Mouse (Mus musculus) midbrain, embryonic 11.5 days (tissue): ENCODE measurements at regions not wholly inside any gene's neighbourhood (a gene's known extent, or its start where the extent isn't known, plus 50 kb on each side); places are given as distances from the start of the nearest gene placed in this dataset.

Source experiments
- ATAC-seq: fragments of 200-750 bp; cut with Nextera tagmentation; 2 replicates; pipeline ENCODE4 v1.8.0; 2017; ENCODE audit warnings: moderate TSS enrichment, moderate library complexity; ENCODE audit not compliant: low FRiP score
- DNase-seq: peaks from one replicate; pipeline ENCODE4 v3.0.0; 2015; ENCODE audit warnings: low spot score; ENCODE audit errors: missing footprints
- H3K27ac ChIP-seq: fragments of 300-500 bp; sonication (generic); 2 replicates; pipeline ENCODE4 v1.5.1; 2014; ENCODE audit warnings: low read depth, low read length
- H3K27me3 ChIP-seq: fragments of 300-500 bp; sonication (generic); 2 replicates; pipeline ENCODE4 v1.6.1; 2014; ENCODE audit warnings: mild to moderate bottlenecking, low read length, moderate library complexity, mixed read lengths; ENCODE audit not compliant: control insufficient read depth, insufficient read depth
- H3K36me3 ChIP-seq: fragments of 300-500 bp; sonication (generic); 2 replicates; pipeline ENCODE4 v1.6.1; 2014; ENCODE audit warnings: mild to moderate bottlenecking, low read length, moderate library complexity, mixed read lengths; ENCODE audit not compliant: control insufficient read depth, insufficient read depth
- H3K4me1 ChIP-seq: fragments of 300-500 bp; sonication (generic); 2 replicates; pipeline ENCODE4 v1.6.1; 2014; ENCODE audit warnings: low read length; ENCODE audit not compliant: control insufficient read depth, insufficient read depth
- H3K4me2 ChIP-seq: fragments of 300-500 bp; sonication (generic); 2 replicates; pipeline ENCODE4 v1.6.1; 2014; ENCODE audit warnings: mild to moderate bottlenecking, moderate library complexity
- H3K4me3 ChIP-seq: fragments of 300-500 bp; sonication (generic); 2 replicates; pipeline ENCODE4 v1.5.1; 2014; ENCODE audit warnings: low read depth, low read length
- H3K9ac ChIP-seq: fragments of 300-500 bp; sonication (generic); 2 replicates; pipeline ENCODE4 v1.6.1; 2014; ENCODE audit warnings: low read length
- H3K9me3 ChIP-seq: fragments of 300-500 bp; sonication (generic); 2 replicates; pipeline ENCODE4 v1.6.1; 2016; ENCODE audit warnings: low read length; ENCODE audit not compliant: control insufficient read depth
- whole genome bisulfite sequencing: fragments of 180-500 bp; shearing (Covaris S2); extraction: QIAGEN DNeasy Blood & Tissue Kit; methylation state at CpG from one replicate; pipeline ENCODE4 v1.1.7; 2014; 5-methylcytosine and 5-hydroxymethylcytosine counted together

GRCm38 (mm10) chr10:68872102-68872501 lies 148.7 kb downstream of the Tmem26 start:
- WGBS, result 89% methylated on average over 4 of the region's 4 CpGs
- H3K36me3 ChIP-seq, result no peaks in the 10 kb centered on the region

GRCm38 (mm10) chr10:68875641-68876040 lies 152.2 kb downstream of the Tmem26 start:
- Histone ChIP-seq H3K9me3 (no peaks in the 10 kb centered on the region), H3K27me3 (no peaks in the 10 kb centered on the region), H3K9ac (no peak overlapping the region), H3K27ac (no peak overlapping the region), H3K36me3 (no peaks in the 10 kb centered on the region), H3K4me1 (no peaks in the 10 kb centered on the region), H3K4me3 (no peak overlapping the region), H3K4me2 (no peak overlapping the region)
- WGBS, result 92% methylated on average over 5 of the region's 5 CpGs
- DNase-seq (peak; percentile 44), ATAC-seq (no peak)

More at GRCm38 (mm10) chr10:68872102-68872501, 148.7 kb downstream of the Tmem26 start:
- Histone ChIP-seq H3K9ac (no peak overlapping the region), H3K9me3 (no peaks in the 10 kb centered on the region), H3K4me3 (no peak overlapping the region), H3K27me3 (no peaks in the 10 kb centered on the region), H3K4me2 (no peak overlapping the region), H3K27ac (no peak overlapping the region), H3K4me1 (no peaks in the 10 kb centered on the region)
- ATAC-seq, result no peak
- DNase-seq, result peak; percentile 6

- WGBS, result 86% methylated on average over 8 of the region's 8 CpGs
- Histone ChIP-seq H3K27ac (no peak overlapping the region), H3K36me3 (no peaks in the 10 kb centered on the region), H3K9ac (no peak overlapping the region), H3K4me2 (no peak overlapping the region), H3K4me1 (no peaks in the 10 kb centered on the region), H3K4me3 (no peak overlapping the region), H3K27me3 (no peaks in the 10 kb centered on the region), H3K9me3 (no peaks in the 10 kb centered on the region)
- no peak for DNase-seq
- ATAC-seq, result no peak
Measured at GRCm38 (mm10) chr10:68893100-68893841, 169.8 kb downstream of the Tmem26 start.

- no peaks in the 10 kb centered on the region for H3K4me1 ChIP-seq
- no peak overlapping the region for H3K27ac ChIP-seq
- no peaks in the 10 kb centered on the region for H3K27me3 ChIP-seq
- H3K4me3 ChIP-seq, result no peak overlapping the region
- no peak for ATAC-seq
- no peak for DNase-seq
- H3K9me3 ChIP-seq, result no peaks in the 10 kb centered on the region
- H3K36me3 ChIP-seq, result no peaks in the 10 kb centered on the region
- 94% methylated on average over 6 of the region's 6 CpGs for WGBS
- no peak overlapping the region for H3K9ac ChIP-seq
- no peak overlapping the region for H3K4me2 ChIP-seq
Measured at GRCm38 (mm10) chr10:68894121-68894520, 170.7 kb downstream of the Tmem26 start.

- WGBS, result 83% methylated on average over 3 of the region's 3 CpGs
- H3K4me3 ChIP-seq, result no peak overlapping the region
- DNase-seq (no peak), ATAC-seq (no peak)
- no peaks in the 10 kb centered on the region for H3K4me1 ChIP-seq
- H3K9ac ChIP-seq, result no peak overlapping the region
- H3K27ac ChIP-seq, result no peak overlapping the region
- no peaks in the 10 kb centered on the region for H3K36me3 ChIP-seq
- H3K27me3 ChIP-seq, result no peaks in the 10 kb centered on the region
- no peak overlapping the region for H3K4me2 ChIP-seq
- no peaks in the 10 kb centered on the region for H3K9me3 ChIP-seq
Measured at GRCm38 (mm10) chr10:68897524-68897923, 174.1 kb downstream of the Tmem26 start.

GRCm38 (mm10) chr10:68901168-68901567 lies 177.7 kb downstream of the Tmem26 start:
- ATAC-seq, result no peak
- no peak for DNase-seq
- Histone ChIP-seq H3K4me2 (no peak overlapping the region), H3K4me1 (no peaks in the 10 kb centered on the region), H3K9me3 (no peaks in the 10 kb centered on the region), H3K27me3 (no peaks in the 10 kb centered on the region), H3K27ac (no peak overlapping the region), H3K9ac (no peak overlapping the region), H3K4me3 (no peak overlapping the region), H3K36me3 (no peaks in the 10 kb centered on the region)
- 81% methylated on average over 4 of the region's 4 CpGs for WGBS

GRCm38 (mm10) chr10:68902670-68903069 lies 179.2 kb downstream of the Tmem26 start:
- WGBS, result 31% methylated on average over 3 of the region's 3 CpGs
- Histone ChIP-seq H3K27me3 (no peaks in the 10 kb centered on the region), H3K9me3 (no peaks in the 10 kb centered on the region), H3K36me3 (no peaks in the 10 kb centered on the region), H3K27ac (no peak overlapping the region), H3K4me1 (no peaks in the 10 kb centered on the region), H3K4me3 (no peak overlapping the region), H3K4me2 (no peak overlapping the region), H3K9ac (no peak overlapping the region)
- ATAC-seq (no peak), DNase-seq (no peak)

GRCm38 (mm10) chr10:68904337-68904736 lies 180.9 kb downstream of the Tmem26 start:
- Histone ChIP-seq H3K4me2 (no peak overlapping the region), H3K4me3 (no peak overlapping the region), H3K4me1 (no peaks in the 10 kb centered on the region), H3K27me3 (no peaks in the 10 kb centered on the region), H3K9me3 (no peaks in the 10 kb centered on the region), H3K27ac (no peak overlapping the region), H3K9ac (no peak overlapping the region), H3K36me3 (no peaks in the 10 kb centered on the region)
- ATAC-seq, result no peak
- WGBS, result 92% methylated on average over 10 of the region's 10 CpGs
- DNase-seq, result no peak

- H3K4me2 ChIP-seq, result no peak overlapping the region
- no peaks in the 10 kb centered on the region for H3K9me3 ChIP-seq
- no peaks in the 10 kb centered on the region for H3K36me3 ChIP-seq
- H3K4me1 ChIP-seq, result no peaks in the 10 kb centered on the region
- no peak overlapping the region for H3K9ac ChIP-seq
- H3K27me3 ChIP-seq, result no peaks in the 10 kb centered on the region
- no peak overlapping the region for H3K27ac ChIP-seq
- WGBS, result 28% methylated on average over 5 of the region's 5 CpGs
- ATAC-seq (peak; percentile 43; the same call in 1 of the 2 replicates), DNase-seq (peak; percentile 93)
- H3K4me3 ChIP-seq, result no peak overlapping the region
Measured at GRCm38 (mm10) chr10:68908236-68908635, 184.8 kb downstream of the Tmem26 start.
